27 mouse cellular contexts compared by ENCODE assay signal in the genomic region with DNA sequence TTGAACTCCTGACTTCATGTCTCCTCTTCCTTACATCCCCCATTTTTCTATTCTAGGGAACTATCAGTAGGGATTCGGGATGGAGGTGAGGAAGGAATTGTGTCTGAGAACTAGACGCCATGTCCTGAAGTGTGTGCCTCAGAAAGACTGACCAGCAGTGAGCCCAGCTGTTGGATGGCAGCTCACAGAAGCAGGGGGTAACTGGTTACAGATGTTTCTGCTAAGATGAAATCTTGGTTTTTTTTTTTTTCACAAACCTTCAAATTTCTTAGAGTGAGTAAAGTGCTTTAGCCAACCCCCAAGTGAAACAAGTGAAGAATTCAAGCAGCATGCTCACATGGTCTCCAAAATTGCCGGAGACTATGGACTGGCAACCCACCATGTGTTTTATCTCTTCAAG.
"Had no signal": no experiment of that assay in that cellular context is flagged by ENCODE, and none has a peak within 500 bp of the region (broad histone marks: within the 10 kb centered on the region; RNA-seq: fewer than 3 reads in every experiment).

No protein-coding gene starts in this region.

- H3K9ac ChIP-seq: heart, embryonic 13.5 days; heart, embryonic 15.5 days; hindbrain, embryonic 13.5 days; hindbrain, embryonic 15.5 days; kidney, embryonic 15.5 days; limb, embryonic 12.5 days; liver, embryonic 13.5 days had no signal

- H3K27ac ChIP-seq: heart, adult 2 months; heart, embryonic 13.5 days; heart, embryonic 15.5 days; hindbrain, embryonic 13.5 days; hindbrain, embryonic 15.5 days; hindbrain, postnatal 0 days; kidney, embryonic 15.5 days; kidney, postnatal 0 days; left cerebral cortex, adult 2 months; limb, embryonic 10.5 days; limb, embryonic 12.5 days; liver, embryonic 13.5 days had no signal

- H3K4me1 ChIP-seq: heart, embryonic 15.5 days; hindbrain, embryonic 15.5 days; liver, embryonic 13.5 days had no signal

- H3K9me3 ChIP-seq: heart, embryonic 13.5 days; heart, embryonic 15.5 days; hindbrain, embryonic 13.5 days; hindbrain, embryonic 15.5 days; kidney, embryonic 15.5 days; limb, embryonic 10.5 days; limb, embryonic 12.5 days; liver, embryonic 13.5 days had no signal

- H3K36me3 ChIP-seq: heart, embryonic 13.5 days; heart, embryonic 15.5 days; hindbrain, embryonic 13.5 days; hindbrain, embryonic 15.5 days; kidney, embryonic 15.5 days; limb, embryonic 10.5 days; limb, embryonic 12.5 days; liver, embryonic 13.5 days had no signal

- ATAC-seq: hindbrain, postnatal 0 days; intestine, embryonic 16.5 days had no signal

- H3K4me3 ChIP-seq: heart, adult 2 months; heart, embryonic 13.5 days; heart, embryonic 15.5 days; hindbrain, embryonic 13.5 days; hindbrain, embryonic 15.5 days; kidney, embryonic 15.5 days; left cerebral cortex, adult 2 months; limb, embryonic 10.5 days; limb, embryonic 12.5 days; liver, embryonic 13.5 days had no signal

- H3K27me3 ChIP-seq: heart, embryonic 13.5 days; heart, embryonic 15.5 days; hindbrain, embryonic 13.5 days; hindbrain, embryonic 15.5 days; liver, embryonic 13.5 days had no signal

- H3K4me2 ChIP-seq: heart, embryonic 11.5 days; heart, embryonic 13.5 days; heart, embryonic 15.5 days; hindbrain, embryonic 13.5 days; hindbrain, embryonic 15.5 days; kidney, embryonic 15.5 days; limb, embryonic 12.5 days; liver, embryonic 11.5 days; liver, embryonic 13.5 days had no signal

- DNase-seq: gastrocnemius, postnatal 14 days; gastrocnemius, postnatal 36 days; heart, adult 11 months; heart, adult 2 months; heart, postnatal 14 days; heart, postnatal 36 days; kidney, adult 11 months; kidney, adult 2 months; kidney, adult 9 months; kidney, postnatal 14 days; kidney, postnatal 36 days; layer of hippocampus, adult 9-11 months; liver; liver, embryonic 13.5 days had no signal
